Comparison of ENCODE assay signal across 9 mouse cellular contexts in the genomic region with DNA sequence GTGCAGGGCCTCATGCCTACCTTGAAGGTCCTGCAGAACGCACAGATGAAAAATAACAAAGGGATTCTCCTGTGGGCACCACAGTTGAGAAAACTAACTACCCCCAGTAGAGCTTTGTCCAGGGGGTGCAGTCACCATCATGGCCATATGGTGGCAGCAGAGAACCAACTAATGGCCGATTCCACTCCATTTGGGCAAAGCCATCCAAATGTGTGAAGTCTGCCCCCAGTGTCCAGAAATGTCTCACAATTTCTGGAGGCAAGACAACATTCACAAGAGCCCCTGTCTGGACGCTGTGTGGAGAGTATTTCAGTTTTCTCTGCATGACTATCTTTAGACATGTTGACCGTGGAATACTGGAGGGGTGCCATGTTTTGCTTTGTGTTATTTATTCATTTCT. TPM values are rescaled to one million over a fixed set of nuclear protein-coding genes. Genes with fewer than 3 reads are reported as not detected.
DNase-seq lines count a peak whose midpoint lies in the region; TF ChIP-seq lines count a peak whose summit lies in the region.
"Had no signal": no experiment of that assay in that cellular context is flagged by ENCODE, and none has a peak within 500 bp of the region (broad histone marks: within the 10 kb centered on the region; RNA-seq: fewer than 3 reads in every experiment).

No protein-coding gene starts in this region.

- no peak overlapping the region for H3K4me3 ChIP-seq in embryonic facial prominence, embryonic 10.5 days
- no peak overlapping the region for H3K4me3 ChIP-seq in myocyte
- H3K4me3 ChIP-seq: embryonic facial prominence, embryonic 12.5 days had no signal

- no peaks in the 10 kb centered on the region for H3K9me3 ChIP-seq in embryonic facial prominence, embryonic 10.5 days
- H3K9me3 ChIP-seq: embryonic facial prominence, embryonic 12.5 days had no signal

- no peaks in the 10 kb centered on the region for H3K79me2 ChIP-seq in myocyte (ENCODE audit: control insufficient read depth, insufficient read depth)

- DNase-seq in A20 (ENCODE audit: low read depth, low spot score), result peak; percentile 82
- DNase-seq in adrenal gland, postnatal 10 days, result peak; percentile 92
- DNase-seq in embryonic facial prominence, embryonic 10.5 days (ENCODE audit: low spot score), result peak; percentile 89
- peak; percentile 88 to 97 for DNase-seq in heart, adult 18-20 months
- peak; percentile 92 for DNase-seq in kidney, adult 9 months
- peak; percentile 85 for DNase-seq in liver
- peak; percentile 72 to 77 for DNase-seq in spleen, postnatal 36 days (ENCODE audit: low spot score in 2 of 2)

- H3K27ac ChIP-seq in embryonic facial prominence, embryonic 10.5 days (replicated peaks), result no peak overlapping the region
- H3K27ac ChIP-seq: embryonic facial prominence, embryonic 12.5 days had no signal

- H3ac ChIP-seq in myocyte (ENCODE audit: control insufficient read depth, insufficient read length), result no peak overlapping the region

- TF ChIP-seq POLR2A in myocyte (IDR thresholded peaks at IDR 0.05; ENCODE audit: insufficient read length, low read depth), result no peak

- peaks cover 14% of the 10 kb centered on the region; the same call in 1 of the 2 replicates for H3K36me3 ChIP-seq in embryonic facial prominence, embryonic 10.5 days (replicated peaks)
- no peaks in the 10 kb centered on the region for H3K36me3 ChIP-seq in myocyte (ENCODE audit: control insufficient read depth, insufficient read depth)

- peaks cover 57% of the 10 kb centered on the region for H3K4me1 ChIP-seq in embryonic facial prominence, embryonic 10.5 days

- WGBS in embryonic facial prominence, embryonic 10.5 days, result 9% methylated on average over 4 of the region's 4 CpGs

- H3K27me3 ChIP-seq in embryonic facial prominence, embryonic 10.5 days (replicated peaks; ENCODE audit: low read depth, poor library complexity, severe bottlenecking), result peaks cover 75% of the 10 kb centered on the region
- H3K27me3 ChIP-seq in myocyte (ENCODE audit: control insufficient read depth, insufficient read depth, insufficient read length), result no peaks in the 10 kb centered on the region

- H3K4me2 ChIP-seq in myocyte (ENCODE audit: low read depth), result peak overlapping the region; percentile 13
- H3K4me2 ChIP-seq: embryonic facial prominence, embryonic 12.5 days had no signal

TF ChIP-seq in myocyte, 11 proteins besides CTCF, POLR2A, EP300 and RAD21:
- TF ChIP-seq SRF (IDR thresholded peaks at IDR 0.05; ENCODE audit: control insufficient read depth, insufficient read length, low read depth) (peak; percentile 29), MAX (IDR thresholded peaks at IDR 0.05; ENCODE audit: low read depth) (no peak)

RNA-seq across cellular contexts. Expression of a gene that starts 1.9 kb away (rescaled TPM):
- total RNA-seq in adrenal gland, postnatal 10 days (2021), result 1 to 10 TPM; 5.6 to 8.5 TPM
- polyA plus RNA-seq in embryonic facial prominence, embryonic 10.5 days (2016; fragmentation: Nextera tagmentation; extraction: Ambion mirVana), result 0.65 and 1.1 TPM in 2 replicates
- 1 to 10 TPM; 2.3 to 3.1 TPM for total RNA-seq in heart, adult 18-20 months (2021)
- 0.04 TPM for polyA plus RNA-seq in myocyte (2012; fragmentation: generic; extraction: Trizol)

RNA-seq across cellular contexts. Expression of a gene that starts 16.8 kb away (rescaled TPM):
- 10 to 100 TPM; 11.1 to 13.1 TPM for total RNA-seq in adrenal gland, postnatal 10 days (2021)
- 12.2 and 12.7 TPM in 2 replicates for polyA plus RNA-seq in embryonic facial prominence, embryonic 10.5 days (2016; fragmentation: Nextera tagmentation; extraction: Ambion mirVana)
- 10 to 100 TPM; 10.0 to 10.3 TPM for total RNA-seq in heart, adult 18-20 months (2021)
- 8.4 TPM for polyA plus RNA-seq in myocyte (2012; fragmentation: generic; extraction: Trizol)

RNA-seq across cellular contexts. Expression of a gene that starts 23.5 kb away (rescaled TPM):
- not detected for total RNA-seq in adrenal gland, postnatal 10 days (2021)
- not detected in 2 replicates for polyA plus RNA-seq in embryonic facial prominence, embryonic 10.5 days (2016; fragmentation: Nextera tagmentation; extraction: Ambion mirVana)
- total RNA-seq in heart, adult 18-20 months (2021), result not detected
- not detected for polyA plus RNA-seq in myocyte (2012; fragmentation: generic; extraction: Trizol)
- polyA plus RNA-seq: embryonic facial prominence, embryonic 12.5 days had no signal

RNA-seq across cellular contexts. Expression of a gene that starts 30.7 kb away (rescaled TPM):
- total RNA-seq in adrenal gland, postnatal 10 days (2021), result 1 to 10 TPM; 1.6 to 2.7 TPM
- polyA plus RNA-seq in embryonic facial prominence, embryonic 10.5 days (2016; fragmentation: Nextera tagmentation; extraction: Ambion mirVana), result 7.6 and 7.9 TPM in 2 replicates
- not detected for total RNA-seq in heart, adult 18-20 months (2021)
- polyA plus RNA-seq in myocyte (2012; fragmentation: generic; extraction: Trizol), result 0.06 TPM

RNA-seq across cellular contexts. Expression of a gene that starts 31.7 kb away (rescaled TPM):
- total RNA-seq in adrenal gland, postnatal 10 days (2021), result 10 to 100 TPM; 35.9 to 56.7 TPM
- polyA plus RNA-seq in embryonic facial prominence, embryonic 10.5 days (2016; fragmentation: Nextera tagmentation; extraction: Ambion mirVana), result 114 and 116 TPM in 2 replicates
- total RNA-seq in heart, adult 18-20 months (2021), result 10 to 100 TPM; 25.1 to 25.2 TPM
- 10.2 TPM for polyA plus RNA-seq in myocyte (2012; fragmentation: generic; extraction: Trizol)
